8 mouse cellular contexts compared by ENCODE assay signal in genomic region chr11:35838345-35839338, GRCm38 (mm10). TPM values are rescaled to one million over a fixed set of nuclear protein-coding genes. Genes with fewer than 3 reads are reported as not detected.
DNase-seq lines count a peak whose midpoint lies in the region; ATAC-seq and TF ChIP-seq lines count a peak whose summit lies in the region.

No protein-coding gene starts in this region.

- no peak for TF ChIP-seq CTCF in Patski (IDR thresholded peaks at IDR 0.05)

- POLR2A ChIA-PET in Patski (lab: Charles Lee): interaction anchor here (0.6 to 0.7 kb wide), 2 partner anchors 69 to 81 kb away, joined by 3 read pairs; no protein-coding TSS in a partner anchor

- in situ Hi-C loops in Patski (cut with MboI; ENCODE audit: low pct_unique_long_range_greater_than_20kb): loop anchor here (10.0 kb wide), 1 partner anchor 146 kb away; the partner anchor contains the start of gene Wwc1

- peak overlapping the region; percentile 41; the same call in 1 of the 2 replicates for H3K9ac ChIP-seq in hindbrain, embryonic 15.5 days

- CTCF ChIA-PET in Patski (lab: Charles Lee): interaction anchor here (1.0 to 2.0 kb wide), 3 partner anchors 11 to 163 kb away, joined by 3 to 5 read pairs (median 3); no protein-coding TSS in a partner anchor

- no peaks in the 10 kb centered on the region for H3K27me3 ChIP-seq in Patski
- no peaks in the 10 kb centered on the region for H3K27me3 ChIP-seq in hindbrain, embryonic 15.5 days

- DNase-seq in Patski (ENCODE audit: low read depth, low spot score): peak; percentile 35
- DNase-seq in cerebellum, postnatal 25 days: peak; percentile 75 to 88
- DNase-seq in frontal cortex, postnatal 25 days (ENCODE audit: low spot score in 2 of 2): peak; percentile 38 to 46
- peak; percentile 58 to 66 for DNase-seq in layer of hippocampus, postnatal 36 days
- DNase-seq in lung, postnatal 25 days (ENCODE audit: low spot score): peak; percentile 90
- peak; percentile 75 for DNase-seq in retina, adult 2 months (ENCODE audit: low read depth, low spot score)
- DNase-seq in thymus, postnatal 25 days: peak; percentile 80

- 0 out of 2 replicates have a peak overlapping the region, but pooled peaks have one; percentile 44 for H3K27ac ChIP-seq in hindbrain, embryonic 15.5 days (replicated peaks)

- H3K36me3 ChIP-seq in hindbrain, embryonic 15.5 days: peaks cover 14% of the 10 kb centered on the region; the same call in 1 of the 2 replicates

- peak overlapping the region; percentile 64 for H3K4me2 ChIP-seq in hindbrain, embryonic 15.5 days

- peaks cover 6% of the 10 kb centered on the region for H3K4me1 ChIP-seq in hindbrain, embryonic 15.5 days (replicated peaks)

- H3K4me3 ChIP-seq in hindbrain, embryonic 15.5 days: peak overlapping the region; percentile 34

- WGBS in hindbrain, embryonic 15.5 days: 11% methylated on average over 28 of the region's 28 CpGs

- ATAC-seq in Patski: no peak
- ATAC-seq in hindbrain, embryonic 15.5 days (ENCODE audit: low FRiP score, low read depth): peak; percentile 74

- H3K9me3 ChIP-seq in hindbrain, embryonic 15.5 days: no peaks in the 10 kb centered on the region

RNA-seq across cellular contexts. Expression of gene Rars, which starts 4.3 kb away (rescaled TPM):
- 123 TPM for polyA plus RNA-seq in Patski (2021)
- 64.0 and 67.0 TPM in 2 replicates for polyA plus RNA-seq in hindbrain, embryonic 15.5 days (2015; fragmentation: Nextera tagmentation; extraction: Ambion mirVana)
- 10 to 100 TPM; 48.9 to 49.9 TPM for total RNA-seq in layer of hippocampus, postnatal 36 days (2021)

RNA-seq across cellular contexts. Expression of gene Fbll1, which starts 40.0 kb away (rescaled TPM):
- not detected for polyA plus RNA-seq in Patski (2021)
- polyA plus RNA-seq in hindbrain, embryonic 15.5 days (2015; fragmentation: Nextera tagmentation; extraction: Ambion mirVana): 27.7 and 30.9 TPM in 2 replicates
- 10 to 100 TPM; 42.2 to 46.1 TPM for total RNA-seq in layer of hippocampus, postnatal 36 days (2021)

Comparison
In these comparisons a context has a peak if more than half of its experiments do, and no peak if none do; other contexts are left out.
1. DNase-seq: peak in every context shown above with its lines; median percentile 90 in lung, postnatal 25 days; 82 in cerebellum, postnatal 25 days; 80 in thymus, postnatal 25 days; 75 in retina, adult 2 months; 62 in layer of hippocampus, postnatal 36 days; 42 in frontal cortex, postnatal 25 days; 35 in Patski.
2. RNA of gene Fbll1, which starts 40.0 kb away (polyA plus RNA-seq): 27.7 to 30.9 TPM in hindbrain, embryonic 15.5 days; not detected in Patski (single experiment); every median in the first group is over 10 times any median in the second.